Mouse (Mus musculus) kidney, postnatal 0 days (tissue): ENCODE data around the gene Rad9a. TPM values are rescaled to one million over a fixed set of nuclear protein-coding genes. Genes with fewer than 3 reads are reported as not detected.

Source experiments
- ATAC-seq: fragments of 200-750 bp; cut with Nextera tagmentation; replicated peaks from 2 replicates; pipeline ENCODE4 v1.8.0; 2017; ENCODE audit warnings: low read depth, moderate number of reproducible peaks, moderate TSS enrichment, moderate library complexity; ENCODE audit not compliant: low FRiP score
- DNase-seq: peaks from one replicate; pipeline ENCODE4 v3.0.0-alpha.2; 2016; ENCODE audit warnings: low spot score
- H3K27ac ChIP-seq: fragments of 300-500 bp; sonication (generic); 2 replicates; pipeline ENCODE4 v1.5.1; 2014; ENCODE audit warnings: mild to moderate bottlenecking
- H3K27me3 ChIP-seq: fragments of 300-500 bp; sonication (generic); 2 replicates; pipeline ENCODE4 v1.6.1; 2014; ENCODE audit warnings: low read length, mixed read lengths; ENCODE audit not compliant: insufficient read depth
- H3K36me3 ChIP-seq: fragments of 300-500 bp; sonication (generic); 2 replicates; pipeline ENCODE4 v1.6.1; 2014; ENCODE audit warnings: low read length, mixed read lengths; ENCODE audit not compliant: insufficient read depth
- H3K4me1 ChIP-seq: fragments of 300-500 bp; sonication (generic); replicated peaks from 2 replicates; pipeline ENCODE4 v1.6.1; 2014; ENCODE audit warnings: antibody characterized with exemption, low read length, mixed read lengths; ENCODE audit not compliant: insufficient read depth
- H3K4me2 ChIP-seq: fragments of 300-500 bp; sonication (generic); 2 replicates; pipeline ENCODE4 v1.6.1; 2014; ENCODE audit warnings: mild to moderate bottlenecking, low read length, moderate library complexity, mixed read lengths
- H3K4me3 ChIP-seq: fragments of 300-500 bp; sonication (generic); replicated peaks from 2 replicates; pipeline ENCODE4 v1.5.1; 2014; ENCODE audit warnings: low read depth, low read length
- H3K9ac ChIP-seq: fragments of 300-500 bp; sonication (generic); 2 replicates; pipeline ENCODE4 v1.6.1; 2014; ENCODE audit warnings: low read depth, low read length
- H3K9me3 ChIP-seq: fragments of 300-500 bp; sonication (generic); replicated peaks from 2 replicates; pipeline ENCODE4 v1.6.1; 2016; ENCODE audit warnings: low read length, inconsistent platforms, mixed read lengths
- CTCF ChIP-seq: IDR thresholded peaks from 2 replicates; pipeline ENCODE4 v1.5.1; 2016; ENCODE audit warnings: antibody characterized with exemption, low read depth, mild to moderate bottlenecking, moderate library complexity
- WGBS: fragments of 180-500 bp; shearing (Covaris S2); extraction: QIAGEN DNeasy Blood & Tissue Kit; methylation state at CpG from one replicate; pipeline ENCODE4 v1.1.7; 2014; 5-methylcytosine and 5-hydroxymethylcytosine counted together
- polyA plus RNA-seq: library from polyadenylated mRNA; unstranded; fragments of >200 nt; fragmentation: Nextera tagmentation; extraction: Ambion mirVana; gene quantifications from 2 replicates; pipeline ENCODE4 v1.2.1, GENCODE M21; 2015

Gene Rad9a
- polyA plus RNA-seq, 1 experiment from 2014 or later = 22.8 TPM

- H3K9ac ChIP-seq = no peak overlapping the region
- H3K4me3 ChIP-seq = no peak overlapping the region
- no peaks in the 10 kb centered on the region for H3K9me3 ChIP-seq
- no peaks in the 10 kb centered on the region for H3K27me3 ChIP-seq
- peaks cover 20% of the 10 kb centered on the region for H3K4me1 ChIP-seq
- 20% methylated on average over 8 of the region's 8 CpGs for WGBS
- ATAC-seq = peak; percentile 23; the same call in 1 of the 2 replicates
- no peak overlapping the region for H3K4me2 ChIP-seq
- DNase-seq = peak; percentile 94
- H3K36me3 ChIP-seq = no peaks in the 10 kb centered on the region
- no peak overlapping the region for H3K27ac ChIP-seq
- peak; percentile 97 for TF ChIP-seq CTCF
Observed at GRCm38 (mm10) chr19:4227894-4228678, 26.6 kb upstream of the Rad9a start.

GRCm38 (mm10) chr19:4227446-4227845, 26.0 kb upstream of the Rad9a start:
- ATAC-seq (no peak), DNase-seq (no peak)
- Histone ChIP-seq H3K4me2 (no peak overlapping the region), H3K27ac (no peak overlapping the region), H3K4me1 (peaks cover 21% of the 10 kb centered on the region), H3K27me3 (no peaks in the 10 kb centered on the region), H3K4me3 (no peak overlapping the region), H3K9ac (no peak overlapping the region), H3K9me3 (no peaks in the 10 kb centered on the region), H3K36me3 (no peaks in the 10 kb centered on the region)
- no peak for TF ChIP-seq CTCF
- WGBS = 68% methylated on average over 5 of the region's 5 CpGs

- Histone ChIP-seq H3K4me1 (peaks cover 27% of the 10 kb centered on the region), H3K9me3 (no peaks in the 10 kb centered on the region), H3K4me3 (no peak overlapping the region), H3K27ac (no peak overlapping the region), H3K27me3 (no peaks in the 10 kb centered on the region), H3K36me3 (no peaks in the 10 kb centered on the region), H3K4me2 (no peak overlapping the region), H3K9ac (no peak overlapping the region)
- ATAC-seq = no peak
- no peak for TF ChIP-seq CTCF
- DNase-seq = no peak
- 88% methylated on average over 7 of the region's 7 CpGs for WGBS
Observed at GRCm38 (mm10) chr19:4226779-4227178, 25.3 kb upstream of the Rad9a start.

- 22% methylated on average over 11 of the region's 11 CpGs for WGBS
- 0 out of 2 replicates have a peak overlapping the region, but pooled peaks have one; percentile 9 for H3K4me2 ChIP-seq
- no peak overlapping the region for H3K9ac ChIP-seq
Observed at GRCm38 (mm10) chr19:4222165-4222564, 20.7 kb upstream of the Rad9a start.

GRCm38 (mm10) chr19:4220957-4221743, 19.7 kb upstream of the Rad9a start:
- WGBS = 13% methylated on average over 14 of the region's 14 CpGs
- H3K9me3 ChIP-seq = no peaks in the 10 kb centered on the region
- DNase-seq = peak; percentile 75
- peak overlapping the region; percentile 30 for H3K4me2 ChIP-seq
- peaks cover 39% of the 10 kb centered on the region for H3K4me1 ChIP-seq
- H3K27ac ChIP-seq = peak overlapping the region; percentile 64
- H3K9ac ChIP-seq = 0 out of 2 replicates have a peak overlapping the region, but pooled peaks have one; percentile 31
- no peaks in the 10 kb centered on the region for H3K27me3 ChIP-seq
- ATAC-seq = no peak
- TF ChIP-seq CTCF = no peak
- no peak overlapping the region for H3K4me3 ChIP-seq
- no peaks in the 10 kb centered on the region for H3K36me3 ChIP-seq

More at GRCm38 (mm10) chr19:4222165-4222564, 20.7 kb upstream of the Rad9a start:
- Histone ChIP-seq H3K9me3 (no peaks in the 10 kb centered on the region), H3K4me1 (peaks cover 31% of the 10 kb centered on the region), H3K27me3 (no peaks in the 10 kb centered on the region), H3K4me3 (no peak overlapping the region), H3K36me3 (no peaks in the 10 kb centered on the region), H3K27ac (peak overlapping the region; percentile 64; the same call in 1 of the 2 replicates)
- ATAC-seq (peak; percentile 77; the same call in 1 of the 2 replicates), DNase-seq (peak; percentile 46)
- TF ChIP-seq CTCF = no peak

GRCm38 (mm10) chr19:4220416-4220815, 19.0 kb upstream of the Rad9a start:
- Histone ChIP-seq H3K4me3 (no peak overlapping the region), H3K4me1 (peaks cover 40% of the 10 kb centered on the region), H3K27me3 (no peaks in the 10 kb centered on the region), H3K9me3 (no peaks in the 10 kb centered on the region), H3K4me2 (peak overlapping the region; percentile 30; the same call in 1 of the 2 replicates), H3K9ac (no peak overlapping the region; the same call in 1 of the 2 replicates), H3K27ac (peak overlapping the region; percentile 31), H3K36me3 (no peaks in the 10 kb centered on the region)
- no peak for TF ChIP-seq CTCF
- no peak for DNase-seq
- WGBS = 48% methylated on average over 4 of the region's 4 CpGs
- no peak for ATAC-seq
